Mouse (Mus musculus) lung, postnatal 4 days (tissue): ENCODE data around the gene Wnt16.

Experiments used
- DNase-seq, 2 experiments: peaks; one replicate each; pipeline ENCODE4 v3.0.0; 2021

The Wnt16 gene

GRCm38 (mm10) chr6:22326289-22326688, 38.3 kb downstream of the Wnt16 start:
- no peak for DNase-seq

- no peak for DNase-seq
These were observed 39.1 kb downstream of the Wnt16 start for GRCm38 (mm10) chr6:22327091-22327490.

- DNase-seq: no peak
These were observed 39.9 kb downstream of the Wnt16 start for GRCm38 (mm10) chr6:22327931-22328330.

- DNase-seq: peak in 1 of 2 experiments; percentile 34
These were observed 42.3 kb downstream of the Wnt16 start for GRCm38 (mm10) chr6:22330169-22330960.

- no peak for DNase-seq
These were observed 44.5 kb downstream of the Wnt16 start for GRCm38 (mm10) chr6:22332548-22332947.

GRCm38 (mm10) chr6:22339763-22340542, 51.9 kb downstream of the Wnt16 start:
- no peak for DNase-seq

GRCm38 (mm10) chr6:22340779-22341178, 52.8 kb downstream of the Wnt16 start:
- DNase-seq: no peak

GRCm38 (mm10) chr6:22343292-22343691, 55.3 kb downstream of the Wnt16 start:
- no peak for DNase-seq

GRCm38 (mm10) chr6:22343706-22344105, 55.7 kb downstream of the Wnt16 start:
- DNase-seq: no peak

GRCm38 (mm10) chr6:22344443-22344842, 56.4 kb downstream of the Wnt16 start:
- no peak for DNase-seq

GRCm38 (mm10) chr6:22347132-22347902, 59.3 kb downstream of the Wnt16 start:
- DNase-seq: no peak
